Mouse (Mus musculus): ENCODE data around the gene Crcp. TPM values are rescaled to one million over a fixed set of nuclear protein-coding genes. Genes with fewer than 3 reads are reported as not detected.

The Crcp gene
- polyA plus RNA-seq (2015; fragmentation: Nextera tagmentation; extraction: Ambion mirVana) = 78.7 and 82.4 TPM in 2 replicates

GRCm38 (mm10) chr5:130029142-130029897 is at the start of gene Crcp, which contains the start of gene Asl:
TSS of gene Crcp (plus strand) at chr5:130029290.
TSS of gene Asl (minus strand) at chr5:130029247.
- no peaks in the 10 kb centered on the region for H3K9me3 ChIP-seq
- peak; percentile 86 for ATAC-seq (ENCODE audit: low FRiP score)
- WGBS = 2% methylated on average over 51 of the region's 51 CpGs

GRCm38 (mm10) chr5:129980216-129980615 is 48.9 kb upstream of the Crcp start:
- Histone ChIP-seq H3K27me3 (no peaks in the 10 kb centered on the region), H3K9ac (no peak overlapping the region), H3K9me3 (no peaks in the 10 kb centered on the region), H3K4me3 (no peak overlapping the region), H3K4me1 (replicated peaks) (peaks cover 4% of the 10 kb centered on the region; the same call in 1 of the 2 replicates), H3K36me3 (peaks cover 21% of the 10 kb centered on the region), H3K4me2 (no peak overlapping the region), H3K27ac (no peak overlapping the region)
- ATAC-seq (ENCODE audit: low FRiP score) = no peak
- WGBS = 72% methylated on average over 3 of the region's 3 CpGs

More at GRCm38 (mm10) chr5:130029142-130029897, at the start of gene Crcp, which contains the start of gene Asl:
- Histone ChIP-seq H3K4me1 (replicated peaks) (peaks cover 19% of the 10 kb centered on the region), H3K27me3 (peaks cover 11% of the 10 kb centered on the region; the same call in 1 of the 2 replicates), H3K36me3 (no peaks in the 10 kb centered on the region), H3K4me3 (peak within 1 kb of the TSS; percentile 67), H3K4me2 (peak within 1 kb of the TSS; percentile 71), H3K27ac (peak within 1 kb of the TSS; percentile 95), H3K9ac (peak within 1 kb of the TSS; percentile 88)

- WGBS = 88% methylated on average over 13 of the region's 13 CpGs
- no peak for ATAC-seq (ENCODE audit: low FRiP score)
Observed at GRCm38 (mm10) chr5:129989376-129989775, 39.7 kb upstream of the Crcp start.

GRCm38 (mm10) chr5:129991898-129992297 is 37.2 kb upstream of the Crcp start:
- Histone ChIP-seq H3K4me2 (no peak overlapping the region), H3K36me3 (peaks cover 23% of the 10 kb centered on the region), H3K4me1 (replicated peaks) (no peaks in the 10 kb centered on the region), H3K9ac (no peak overlapping the region), H3K4me3 (no peak overlapping the region), H3K9me3 (no peaks in the 10 kb centered on the region), H3K27ac (no peak overlapping the region), H3K27me3 (no peaks in the 10 kb centered on the region)
- ATAC-seq (ENCODE audit: low FRiP score) = no peak
- WGBS = 96% methylated on average over 5 of the region's 5 CpGs

More at GRCm38 (mm10) chr5:129989376-129989775, 39.7 kb upstream of the Crcp start:
- Histone ChIP-seq H3K9ac (no peak overlapping the region), H3K4me3 (no peak overlapping the region), H3K4me1 (replicated peaks) (no peaks in the 10 kb centered on the region), H3K9me3 (no peaks in the 10 kb centered on the region), H3K36me3 (peaks cover 28% of the 10 kb centered on the region), H3K27ac (no peak overlapping the region), H3K27me3 (no peaks in the 10 kb centered on the region), H3K4me2 (no peak overlapping the region)

GRCm38 (mm10) chr5:129993374-129993773 is 35.7 kb upstream of the Crcp start:
- Histone ChIP-seq H3K4me1 (replicated peaks) (no peaks in the 10 kb centered on the region), H3K36me3 (peaks cover 18% of the 10 kb centered on the region), H3K27me3 (no peaks in the 10 kb centered on the region), H3K9ac (no peak overlapping the region), H3K9me3 (no peaks in the 10 kb centered on the region), H3K27ac (no peak overlapping the region), H3K4me2 (no peak overlapping the region), H3K4me3 (no peak overlapping the region)
- no peak for ATAC-seq (ENCODE audit: low FRiP score)
- WGBS = 95% methylated on average over 14 of the region's 14 CpGs

- H3K27me3 ChIP-seq = no peaks in the 10 kb centered on the region
- WGBS = 96% methylated on average over 7 of the region's 7 CpGs
Observed at GRCm38 (mm10) chr5:129994989-129995388, 34.1 kb upstream of the Crcp start.

GRCm38 (mm10) chr5:129997700-129998099 is 31.4 kb upstream of the Crcp start:
- Histone ChIP-seq H3K9ac (no peak overlapping the region), H3K27ac (no peak overlapping the region)
- WGBS = 70% methylated on average over 19 of the region's 19 CpGs

More at GRCm38 (mm10) chr5:129994989-129995388, 34.1 kb upstream of the Crcp start:
- no peak overlapping the region for H3K27ac ChIP-seq
- H3K4me3 ChIP-seq = no peak overlapping the region
- ATAC-seq (ENCODE audit: low FRiP score) = no peak
- peaks cover 9% of the 10 kb centered on the region; the same call in 1 of the 2 replicates for H3K36me3 ChIP-seq
- no peaks in the 10 kb centered on the region for H3K4me1 ChIP-seq (replicated peaks)
- no peak overlapping the region for H3K9ac ChIP-seq
- no peaks in the 10 kb centered on the region for H3K9me3 ChIP-seq
- no peak overlapping the region for H3K4me2 ChIP-seq

GRCm38 (mm10) chr5:129999097-129999496 is 30.0 kb upstream of the Crcp start:
- ATAC-seq (ENCODE audit: low FRiP score) = no peak
- no peak overlapping the region for H3K4me2 ChIP-seq
- H3K27ac ChIP-seq = no peak overlapping the region
- no peak overlapping the region for H3K9ac ChIP-seq
- H3K4me3 ChIP-seq = no peak overlapping the region
- H3K36me3 ChIP-seq = no peaks in the 10 kb centered on the region
- H3K27me3 ChIP-seq = no peaks in the 10 kb centered on the region
- H3K9me3 ChIP-seq = no peaks in the 10 kb centered on the region
- WGBS = 38% methylated on average over 4 of the region's 4 CpGs
- H3K4me1 ChIP-seq (replicated peaks) = peaks cover 18% of the 10 kb centered on the region

More at GRCm38 (mm10) chr5:129997700-129998099, 31.4 kb upstream of the Crcp start:
- Histone ChIP-seq H3K9me3 (no peaks in the 10 kb centered on the region), H3K27me3 (no peaks in the 10 kb centered on the region), H3K36me3 (peaks cover 6% of the 10 kb centered on the region; the same call in 1 of the 2 replicates), H3K4me3 (no peak overlapping the region), H3K4me2 (no peak overlapping the region), H3K4me1 (replicated peaks) (peaks cover 13% of the 10 kb centered on the region)
- ATAC-seq (ENCODE audit: low FRiP score) = no peak

- no peak overlapping the region for H3K4me3 ChIP-seq
- no peak for ATAC-seq (ENCODE audit: low FRiP score)
- peaks cover 7% of the 10 kb centered on the region; the same call in 1 of the 2 replicates for H3K9me3 ChIP-seq
- WGBS = 91% methylated on average over 12 of the region's 12 CpGs
- no peak overlapping the region for H3K4me2 ChIP-seq
- H3K36me3 ChIP-seq = no peaks in the 10 kb centered on the region
- peaks cover 18% of the 10 kb centered on the region for H3K4me1 ChIP-seq (replicated peaks)
- H3K9ac ChIP-seq = no peak overlapping the region
- no peaks in the 10 kb centered on the region for H3K27me3 ChIP-seq
- H3K27ac ChIP-seq = no peak overlapping the region
Observed at GRCm38 (mm10) chr5:130000735-130001134, 28.4 kb upstream of the Crcp start.

GRCm38 (mm10) chr5:130001356-130001987 is 27.6 kb upstream of the Crcp start:
- no peak for ATAC-seq (ENCODE audit: low FRiP score)
- H3K4me3 ChIP-seq = peak overlapping the region; percentile 53
- peaks cover 7% of the 10 kb centered on the region; the same call in 1 of the 2 replicates for H3K9me3 ChIP-seq
- H3K9ac ChIP-seq = peak overlapping the region; percentile 79; the same call in 1 of the 2 replicates
- no peak overlapping the region for H3K27ac ChIP-seq
- no peaks in the 10 kb centered on the region for H3K27me3 ChIP-seq
- H3K36me3 ChIP-seq = no peaks in the 10 kb centered on the region
- 75% methylated on average over 5 of the region's 5 CpGs for WGBS
- H3K4me2 ChIP-seq = peak overlapping the region; percentile 72
- peaks cover 18% of the 10 kb centered on the region for H3K4me1 ChIP-seq (replicated peaks)

- Histone ChIP-seq H3K4me1 (replicated peaks) (peaks cover 18% of the 10 kb centered on the region), H3K9me3 (peaks cover 7% of the 10 kb centered on the region; the same call in 1 of the 2 replicates), H3K4me3 (peak within 1 kb of the TSS; percentile 53), H3K9ac (peak within 1 kb of the TSS; percentile 79), H3K4me2 (peak within 1 kb of the TSS; percentile 72), H3K27ac (peak within 1 kb of the TSS; percentile 25; the same call in 1 of the 2 replicates), H3K27me3 (no peaks in the 10 kb centered on the region), H3K36me3 (no peaks in the 10 kb centered on the region)
- 2% methylated on average over 39 of the region's 39 CpGs for WGBS
- ATAC-seq (ENCODE audit: low FRiP score) = peak; percentile 84
Observed at GRCm38 (mm10) chr5:130002301-130003146, 26.6 kb upstream of the Crcp start, which contains the start of gene Gusb. TSS of gene Gusb (minus strand) at chr5:130003049.
